Mouse (Mus musculus): Measurements from ENCODE around the gene Tm9sf3. TPM values are rescaled to one million over a fixed set of nuclear protein-coding genes. Genes with fewer than 3 reads are reported as not detected.

Tm9sf3 gene
- polyA plus RNA-seq, 1 experiment = 49.5 TPM

DNA sequence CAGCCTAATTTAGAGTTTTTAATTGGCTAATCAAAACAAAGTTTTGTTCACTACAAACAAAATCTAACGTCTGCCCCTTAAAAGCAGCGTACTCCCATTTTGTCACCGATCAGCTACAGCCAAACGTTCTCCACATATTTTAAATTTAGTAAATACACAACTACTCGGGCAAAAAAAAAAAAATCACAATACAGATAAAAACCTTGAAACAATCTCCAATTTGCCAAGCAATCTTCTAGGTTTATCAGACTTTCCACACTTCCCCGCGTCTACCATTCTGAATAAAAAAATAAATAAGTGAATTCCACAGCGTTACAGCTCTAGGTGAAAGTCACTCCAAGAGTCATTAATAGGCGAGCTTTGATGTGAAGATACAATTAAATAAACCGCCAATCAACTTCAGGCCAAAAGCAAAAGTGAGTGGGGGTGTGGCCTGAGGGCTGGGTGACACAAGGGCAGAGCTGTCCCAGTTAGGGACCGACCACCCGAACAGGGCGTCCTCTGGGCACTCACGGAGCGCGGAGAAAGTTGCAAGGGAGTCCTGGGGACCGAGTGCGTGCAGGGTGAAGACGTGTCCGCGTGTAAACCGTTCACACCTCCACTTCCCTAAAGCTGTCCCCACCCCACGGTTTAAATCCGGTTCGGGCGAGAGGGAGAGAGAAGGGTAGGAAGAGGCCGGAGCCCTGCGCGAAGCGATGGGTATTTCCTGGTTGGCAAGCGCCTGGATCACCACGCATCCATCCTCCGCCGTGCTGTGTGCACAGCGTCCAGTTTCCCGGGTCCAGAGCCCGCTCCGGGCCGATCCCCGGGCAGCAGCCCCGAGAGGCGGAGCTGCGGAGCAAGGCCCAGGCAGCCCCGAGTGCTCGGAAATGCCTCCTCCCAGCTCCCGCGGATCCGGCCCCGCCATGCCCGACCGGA is 826 bp downstream of the Tm9sf3 start:
- Histone ChIP-seq H3K27me3 (ENCODE audit: control insufficient read depth, insufficient read depth, insufficient read length) (no peaks in the 10 kb centered on the region), H3K79me3 (ENCODE audit: low read depth) (peaks cover 51% of the 10 kb centered on the region), H3K4me3 (ENCODE audit: insufficient read depth, poor library complexity, severe bottlenecking) (peak overlapping the region; percentile 73), H3K79me2 (ENCODE audit: control insufficient read depth, insufficient read depth) (peaks cover 56% of the 10 kb centered on the region), H3ac (ENCODE audit: control insufficient read depth, insufficient read length, low read depth) (peak overlapping the region; percentile 100), H3K36me3 (ENCODE audit: control insufficient read depth, insufficient read depth) (peaks cover 6% of the 10 kb centered on the region)
- no peak for TF ChIP-seq CEBPB (IDR thresholded peaks at IDR 0.05; ENCODE audit: low read depth)
- TF ChIP-seq MAX (IDR thresholded peaks at IDR 0.05) = peak; percentile 72

DNA sequence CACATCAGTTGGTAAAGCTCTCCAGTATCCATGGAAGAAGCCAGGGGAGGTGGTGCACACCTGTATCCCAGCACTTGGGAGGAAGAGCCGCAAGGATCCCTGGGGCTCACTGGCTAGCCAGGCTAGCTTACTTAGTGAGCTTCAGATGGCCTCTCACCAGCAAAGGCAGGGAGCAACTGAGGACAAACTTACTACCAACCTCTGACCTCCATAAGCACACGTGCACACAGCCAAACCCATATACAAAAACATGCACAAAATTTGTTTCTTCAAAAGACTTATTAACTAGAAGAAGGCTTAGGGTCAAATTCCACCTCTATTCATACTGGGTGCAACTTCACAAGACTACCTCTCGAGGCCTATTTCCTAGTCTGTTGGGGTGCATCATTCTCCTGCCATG is 3.1 kb downstream of the Tm9sf3 start:
- Histone ChIP-seq H3K79me2 (ENCODE audit: control insufficient read depth, insufficient read depth) (peaks cover 79% of the 10 kb centered on the region), H3ac (ENCODE audit: control insufficient read depth, insufficient read length, low read depth) (no peak overlapping the region), H3K27me3 (ENCODE audit: control insufficient read depth, insufficient read depth, insufficient read length) (no peaks in the 10 kb centered on the region), H3K36me3 (ENCODE audit: control insufficient read depth, insufficient read depth) (peaks cover 24% of the 10 kb centered on the region), H3K79me3 (ENCODE audit: low read depth) (peaks cover 73% of the 10 kb centered on the region), H3K4me3 (ENCODE audit: insufficient read depth, poor library complexity, severe bottlenecking) (no peak overlapping the region)
- no peak for TF ChIP-seq FOSL1 (IDR thresholded peaks at IDR 0.05; ENCODE audit: insufficient read depth, low read length, poor library complexity, severe bottlenecking)
- no peak for TF ChIP-seq MAX (IDR thresholded peaks at IDR 0.05)
- no peak for TF ChIP-seq CTCF (IDR thresholded peaks at IDR 0.05; ENCODE audit: control insufficient read depth, insufficient read depth, insufficient read length)
- TF ChIP-seq MYOD1 (IDR thresholded peaks at IDR 0.05; ENCODE audit: control insufficient read depth, insufficient read length, low read depth) = no peak

GRCm38 (mm10) chr19:41259256-41259655 is 4.5 kb downstream of the Tm9sf3 start:
- no peak overlapping the region for H3ac ChIP-seq (ENCODE audit: control insufficient read depth, insufficient read length, low read depth)
- H3K4me3 ChIP-seq (ENCODE audit: insufficient read depth, poor library complexity, severe bottlenecking) = no peak overlapping the region
- peaks cover 37% of the 10 kb centered on the region for H3K36me3 ChIP-seq (ENCODE audit: control insufficient read depth, insufficient read depth)
- peaks cover 94% of the 10 kb centered on the region for H3K79me2 ChIP-seq (ENCODE audit: control insufficient read depth, insufficient read depth)
- no peaks in the 10 kb centered on the region for H3K27me3 ChIP-seq (ENCODE audit: control insufficient read depth, insufficient read depth, insufficient read length)
- TF ChIP-seq USF1 (IDR thresholded peaks at IDR 0.05; ENCODE audit: low read depth) (no peak), MAX (IDR thresholded peaks at IDR 0.05) (no peak), FOSL1 (IDR thresholded peaks at IDR 0.05; ENCODE audit: insufficient read depth, low read length, poor library complexity, severe bottlenecking) (no peak)
- H3K79me3 ChIP-seq (ENCODE audit: low read depth) = peaks cover 85% of the 10 kb centered on the region

DNA sequence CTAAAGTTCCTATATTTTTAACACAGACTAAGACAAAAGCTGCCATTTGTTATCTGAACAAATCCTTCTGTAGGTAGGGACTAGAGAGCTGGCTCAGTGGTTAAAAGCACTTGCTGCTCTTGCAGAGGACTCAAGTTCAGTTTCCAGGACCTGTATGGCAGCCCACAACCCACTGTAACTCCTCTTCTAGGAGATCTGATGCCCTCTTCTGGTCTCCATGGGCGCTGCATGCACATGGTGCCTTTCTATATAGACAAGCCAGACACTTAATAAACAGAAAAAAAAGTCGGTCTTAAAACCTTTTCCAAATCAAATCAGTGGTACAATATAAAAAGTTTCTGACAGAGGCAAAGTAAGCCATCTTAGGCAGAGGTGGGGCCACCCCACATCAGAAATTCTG is 5.1 kb downstream of the Tm9sf3 start:
- Histone ChIP-seq H3K36me3 (ENCODE audit: control insufficient read depth, insufficient read depth) (peaks cover 43% of the 10 kb centered on the region), H3K79me3 (ENCODE audit: low read depth) (peaks cover 85% of the 10 kb centered on the region)
- TF ChIP-seq CEBPB (IDR thresholded peaks at IDR 0.05; ENCODE audit: low read depth) (no peak), FOSL1 (IDR thresholded peaks at IDR 0.05; ENCODE audit: insufficient read depth, low read length, poor library complexity, severe bottlenecking) (no peak), MYOG (IDR thresholded peaks at IDR 0.05; ENCODE audit: control insufficient read depth, extremely low read depth, insufficient read length) (no peak), USF1 (IDR thresholded peaks at IDR 0.05; ENCODE audit: low read depth) (no peak), MAX (IDR thresholded peaks at IDR 0.05) (no peak), MYOD1 (IDR thresholded peaks at IDR 0.05; ENCODE audit: control insufficient read depth, insufficient read length, low read depth) (no peak), CTCF (IDR thresholded peaks at IDR 0.05; ENCODE audit: control insufficient read depth, insufficient read depth, insufficient read length) (no peak)

GRCm38 (mm10) chr19:41254584-41254983 is 9.2 kb downstream of the Tm9sf3 start:
- no peak overlapping the region for H3K4me3 ChIP-seq (ENCODE audit: insufficient read depth, poor library complexity, severe bottlenecking)
- H3K27me3 ChIP-seq (ENCODE audit: control insufficient read depth, insufficient read depth, insufficient read length) = no peaks in the 10 kb centered on the region
- peaks cover 99% of the 10 kb centered on the region for H3K79me2 ChIP-seq (ENCODE audit: control insufficient read depth, insufficient read depth)
- no peak for TF ChIP-seq CEBPB (IDR thresholded peaks at IDR 0.05; ENCODE audit: low read depth)
- TF ChIP-seq MYOG (IDR thresholded peaks at IDR 0.05; ENCODE audit: control insufficient read depth, extremely low read depth, insufficient read length) = no peak
- no peak for TF ChIP-seq MYOD1 (IDR thresholded peaks at IDR 0.05; ENCODE audit: control insufficient read depth, insufficient read length, low read depth)
- no peak for TF ChIP-seq CTCF (IDR thresholded peaks at IDR 0.05; ENCODE audit: control insufficient read depth, insufficient read depth, insufficient read length)
- no peak for TF ChIP-seq FOSL1 (IDR thresholded peaks at IDR 0.05; ENCODE audit: insufficient read depth, low read length, poor library complexity, severe bottlenecking)
- no peak for TF ChIP-seq USF1 (IDR thresholded peaks at IDR 0.05; ENCODE audit: low read depth)
- no peak for TF ChIP-seq MAX (IDR thresholded peaks at IDR 0.05)
- peaks cover 40% of the 10 kb centered on the region for H3K36me3 ChIP-seq (ENCODE audit: control insufficient read depth, insufficient read depth)
- peaks cover 70% of the 10 kb centered on the region for H3K79me3 ChIP-seq (ENCODE audit: low read depth)
- no peak overlapping the region for H3ac ChIP-seq (ENCODE audit: control insufficient read depth, insufficient read length, low read depth)

More for the DNA sequence above, 5.1 kb downstream of the Tm9sf3 start:
- Histone ChIP-seq H3K4me3 (ENCODE audit: insufficient read depth, poor library complexity, severe bottlenecking) (no peak overlapping the region), H3K79me2 (ENCODE audit: control insufficient read depth, insufficient read depth) (peaks cover 99% of the 10 kb centered on the region), H3ac (ENCODE audit: control insufficient read depth, insufficient read length, low read depth) (no peak overlapping the region), H3K27me3 (ENCODE audit: control insufficient read depth, insufficient read depth, insufficient read length) (no peaks in the 10 kb centered on the region)

DNA sequence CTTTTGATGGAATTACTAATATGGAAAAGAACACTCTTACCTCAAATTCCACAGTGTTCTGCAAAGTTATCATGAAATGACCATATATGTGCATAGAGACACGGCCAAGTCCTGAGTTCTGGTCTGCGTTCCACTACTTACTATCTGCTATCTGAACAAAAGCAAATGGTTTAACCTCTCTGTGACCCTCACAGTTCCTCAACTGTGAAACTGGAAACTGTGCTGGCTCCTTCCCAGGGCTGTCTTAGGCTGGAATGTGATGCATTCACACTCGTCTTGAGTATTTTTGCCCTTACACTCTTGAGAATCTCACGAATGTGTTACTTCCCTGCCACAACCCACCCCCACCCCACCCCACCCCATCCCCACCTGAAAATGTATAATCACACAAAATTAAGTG is 14.8 kb downstream of the Tm9sf3 start:
- Histone ChIP-seq H3K27me3 (ENCODE audit: control insufficient read depth, insufficient read depth, insufficient read length) (no peaks in the 10 kb centered on the region), H3ac (ENCODE audit: control insufficient read depth, insufficient read length, low read depth) (no peak overlapping the region), H3K36me3 (ENCODE audit: control insufficient read depth, insufficient read depth) (peaks cover 57% of the 10 kb centered on the region), H3K79me3 (ENCODE audit: low read depth) (peaks cover 30% of the 10 kb centered on the region), H3K79me2 (ENCODE audit: control insufficient read depth, insufficient read depth) (peaks cover 60% of the 10 kb centered on the region), H3K4me3 (ENCODE audit: insufficient read depth, poor library complexity, severe bottlenecking) (no peak overlapping the region)
- TF ChIP-seq CEBPB (IDR thresholded peaks at IDR 0.05; ENCODE audit: low read depth) (no peak), MAX (IDR thresholded peaks at IDR 0.05) (no peak), CTCF (IDR thresholded peaks at IDR 0.05; ENCODE audit: control insufficient read depth, insufficient read depth, insufficient read length) (no peak), USF1 (IDR thresholded peaks at IDR 0.05; ENCODE audit: low read depth) (no peak), MYOD1 (IDR thresholded peaks at IDR 0.05; ENCODE audit: control insufficient read depth, insufficient read length, low read depth) (no peak), FOSL1 (IDR thresholded peaks at IDR 0.05; ENCODE audit: insufficient read depth, low read length, poor library complexity, severe bottlenecking) (no peak), MYOG (IDR thresholded peaks at IDR 0.05; ENCODE audit: control insufficient read depth, extremely low read depth, insufficient read length) (no peak)
